Mouse (Mus musculus) midbrain, embryonic 12.5 days (tissue): ENCODE measurements at regions not wholly inside any gene's neighbourhood (a gene's known extent, or its start where the extent isn't known, plus 50 kb on each side); places are given as distances from the start of the nearest gene placed in this dataset.

Source experiments
- ATAC-seq: fragments of 200-750 bp; cut with Nextera tagmentation; 2 replicates; pipeline ENCODE4 v1.8.0; 2017; ENCODE audit warnings: low read depth, moderate TSS enrichment, moderate library complexity; ENCODE audit not compliant: low FRiP score
- H3K27ac ChIP-seq: fragments of 300-500 bp; sonication (generic); replicated peaks from 2 replicates; pipeline ENCODE4 v1.5.1; 2016; ENCODE audit warnings: mild to moderate bottlenecking
- H3K27me3 ChIP-seq: fragments of 300-500 bp; sonication (generic); 2 replicates; pipeline ENCODE4 v1.6.1; 2016; ENCODE audit warnings: mild to moderate bottlenecking
- H3K36me3 ChIP-seq: fragments of 300-500 bp; sonication (generic); 2 replicates; pipeline ENCODE4 v1.6.1; 2016
- H3K4me1 ChIP-seq: fragments of 300-500 bp; sonication (generic); 2 replicates; pipeline ENCODE4 v1.6.1; 2016
- H3K4me2 ChIP-seq: fragments of 300-500 bp; sonication (generic); replicated peaks from 2 replicates; pipeline ENCODE4 v1.6.1; 2016; ENCODE audit warnings: mild to moderate bottlenecking, moderate library complexity
- H3K4me3 ChIP-seq: fragments of 300-500 bp; sonication (generic); 2 replicates; pipeline ENCODE4 v1.5.1; 2016; ENCODE audit warnings: mild to moderate bottlenecking
- H3K9ac ChIP-seq: fragments of 300-500 bp; sonication (generic); replicated peaks from 2 replicates; pipeline ENCODE4 v1.6.1; 2016; ENCODE audit warnings: mild to moderate bottlenecking, moderate library complexity
- H3K9me3 ChIP-seq: fragments of 300-500 bp; sonication (generic); 2 replicates; pipeline ENCODE4 v1.6.1; 2016; ENCODE audit warnings: mild to moderate bottlenecking
- WGBS: fragments of 180-500 bp; shearing (Covaris S2); methylation state at CpG from one replicate; pipeline ENCODE4 v1.1.7; 2016; 5-methylcytosine and 5-hydroxymethylcytosine counted together

DNA sequence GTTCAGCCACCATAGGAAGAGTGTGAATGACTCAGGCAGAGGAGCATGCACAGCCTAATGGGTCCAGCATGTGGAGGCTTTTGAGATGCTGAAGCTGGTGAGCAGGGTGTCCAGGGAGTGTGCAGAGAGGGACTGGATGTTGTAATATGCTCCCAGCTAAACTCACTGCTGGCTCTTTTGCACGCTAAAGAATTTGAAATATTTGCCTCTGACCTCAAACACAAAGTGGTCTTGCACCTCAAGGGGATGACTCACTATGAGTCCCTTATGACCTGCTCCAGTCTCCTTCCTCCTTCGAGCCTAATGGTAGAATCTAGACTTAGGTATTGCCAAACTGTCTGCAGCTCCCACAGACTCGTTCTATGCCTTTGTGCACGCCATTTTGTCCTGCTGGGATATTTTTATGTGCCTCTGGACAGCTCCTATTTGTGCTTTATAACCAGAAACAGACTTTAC lies 55.0 kb upstream of the Slit3 start:
- H3K9me3 ChIP-seq = no peaks in the 10 kb centered on the region
- H3K36me3 ChIP-seq = no peaks in the 10 kb centered on the region
- no peaks in the 10 kb centered on the region for H3K4me1 ChIP-seq
- H3K27ac ChIP-seq = no peak overlapping the region
- no peak overlapping the region for H3K9ac ChIP-seq
- H3K27me3 ChIP-seq = no peaks in the 10 kb centered on the region
- WGBS = 73% methylated on average over 4 of the region's 4 CpGs
- no peak overlapping the region for H3K4me2 ChIP-seq
- no peak overlapping the region for H3K4me3 ChIP-seq
- no peak for ATAC-seq

DNA sequence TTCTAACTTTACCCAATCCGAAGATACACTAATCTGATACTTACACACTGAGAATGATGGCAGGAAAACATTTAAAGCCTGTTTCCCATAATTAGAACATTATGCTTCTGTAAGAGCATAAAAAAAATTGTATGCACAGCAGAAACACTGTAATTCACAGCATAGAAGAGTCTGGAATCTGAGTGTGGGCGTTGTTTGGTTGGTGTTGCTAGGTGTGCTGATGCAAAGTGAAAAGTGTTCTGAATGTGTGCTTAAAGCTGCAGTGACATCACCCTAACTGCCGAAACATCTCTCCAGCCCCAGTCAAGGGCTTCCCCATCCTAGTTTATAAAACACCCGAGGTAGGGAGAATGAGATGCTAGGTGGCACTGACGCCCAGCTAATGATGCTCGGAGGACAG lies 63.2 kb upstream of the Slit3 start:
- Histone ChIP-seq H3K27me3 (no peaks in the 10 kb centered on the region), H3K36me3 (no peaks in the 10 kb centered on the region), H3K4me3 (no peak overlapping the region), H3K4me1 (no peaks in the 10 kb centered on the region), H3K9me3 (no peaks in the 10 kb centered on the region), H3K9ac (no peak overlapping the region), H3K27ac (no peak overlapping the region), H3K4me2 (no peak overlapping the region)
- WGBS = 87% methylated on average over 6 of the region's 6 CpGs
- no peak for ATAC-seq

DNA sequence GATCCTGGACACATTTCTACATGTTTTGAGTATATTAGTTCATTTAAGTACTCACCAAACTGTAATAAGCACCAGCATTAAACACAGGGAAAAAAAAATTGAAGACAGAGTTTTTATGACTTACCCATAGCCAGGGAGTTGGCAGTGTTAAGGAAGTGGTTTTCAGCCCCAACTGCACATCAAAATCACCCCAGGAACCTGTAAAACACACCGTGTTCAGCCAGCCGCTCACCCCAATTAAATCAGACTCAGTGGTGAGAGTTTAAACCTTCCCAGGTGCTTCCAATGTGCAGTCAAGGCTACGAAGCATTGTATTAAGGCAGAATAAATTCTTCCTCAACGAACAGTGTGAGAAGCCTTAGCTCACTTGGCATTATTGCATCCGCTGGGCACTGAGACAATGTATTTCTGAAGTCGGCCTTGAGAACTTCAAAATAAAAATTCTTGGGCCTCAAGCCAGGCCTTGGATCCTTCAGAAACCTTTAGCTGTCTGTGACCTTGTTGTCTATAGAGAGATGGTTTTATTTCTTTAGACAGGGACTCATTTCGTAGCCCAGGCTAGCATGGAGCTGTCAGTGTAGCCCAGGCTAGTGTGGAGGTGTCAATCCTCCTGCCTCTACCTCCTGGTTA lies 65.4 kb upstream of the Slit3 start:
- Histone ChIP-seq H3K36me3 (no peaks in the 10 kb centered on the region), H3K27me3 (no peaks in the 10 kb centered on the region), H3K4me1 (no peaks in the 10 kb centered on the region), H3K4me2 (no peak overlapping the region), H3K9ac (no peak overlapping the region), H3K4me3 (no peak overlapping the region), H3K9me3 (no peaks in the 10 kb centered on the region), H3K27ac (no peak overlapping the region)
- no peak for ATAC-seq
- 90% methylated on average over 7 of the region's 7 CpGs for WGBS

DNA sequence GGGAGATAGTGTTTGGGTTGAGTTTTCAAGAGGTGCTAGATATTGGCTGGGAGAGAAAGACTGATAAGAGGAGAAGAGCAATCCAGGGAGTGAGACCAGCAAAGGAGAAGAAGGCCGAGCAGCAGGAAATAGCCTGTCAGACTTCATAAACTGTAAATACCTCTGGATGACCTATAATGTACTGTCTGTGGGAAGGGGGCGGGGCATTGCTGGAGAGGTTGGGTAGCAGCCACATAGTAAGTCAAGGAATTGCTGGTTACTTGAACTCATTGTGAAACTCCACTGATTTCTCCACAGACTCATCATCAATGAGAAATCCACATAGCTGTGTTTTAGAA lies 67.4 kb upstream of the Slit3 start:
- Histone ChIP-seq H3K4me1 (no peaks in the 10 kb centered on the region), H3K27ac (no peak overlapping the region), H3K4me3 (no peak overlapping the region), H3K27me3 (no peaks in the 10 kb centered on the region), H3K36me3 (no peaks in the 10 kb centered on the region), H3K9ac (no peak overlapping the region), H3K4me2 (no peak overlapping the region), H3K9me3 (no peaks in the 10 kb centered on the region)
- WGBS = 85% methylated on average over 2 of the region's 2 CpGs
- ATAC-seq = no peak

DNA sequence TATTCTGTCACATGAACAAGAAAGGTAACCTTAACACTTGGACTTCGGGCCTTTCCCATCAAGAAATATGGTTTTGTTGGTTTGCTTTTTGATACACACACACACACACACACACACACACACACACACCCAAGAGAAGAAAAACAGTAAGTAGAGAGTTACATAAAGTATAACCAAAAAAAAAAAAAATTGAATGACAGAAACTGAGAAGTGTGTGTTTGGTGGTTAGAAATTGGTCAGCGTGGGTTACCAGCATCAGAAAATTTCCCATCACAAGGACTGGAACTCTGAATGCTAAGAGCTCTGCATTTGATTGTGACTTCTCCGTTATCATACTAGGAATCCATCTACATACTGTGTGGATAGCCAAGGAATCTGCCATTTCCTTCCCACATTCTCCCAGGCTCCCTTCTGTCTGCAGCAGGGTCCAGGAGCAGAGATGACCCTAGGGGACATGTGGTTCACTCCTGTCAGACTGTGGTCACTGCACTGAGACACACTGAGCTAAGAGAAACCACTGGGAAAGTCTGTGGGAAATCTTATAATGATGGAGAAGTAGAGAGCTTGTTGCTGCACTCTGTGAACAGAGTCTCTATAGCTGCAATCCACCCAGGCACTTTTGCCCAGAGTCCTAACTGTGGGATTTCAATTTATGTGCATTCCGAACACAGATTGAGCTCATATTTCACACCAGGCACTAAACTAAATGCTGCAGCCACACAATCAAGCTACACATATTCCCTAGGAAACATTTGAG lies 68.0 kb upstream of the Slit3 start:
- no peaks in the 10 kb centered on the region for H3K4me1 ChIP-seq

DNA sequence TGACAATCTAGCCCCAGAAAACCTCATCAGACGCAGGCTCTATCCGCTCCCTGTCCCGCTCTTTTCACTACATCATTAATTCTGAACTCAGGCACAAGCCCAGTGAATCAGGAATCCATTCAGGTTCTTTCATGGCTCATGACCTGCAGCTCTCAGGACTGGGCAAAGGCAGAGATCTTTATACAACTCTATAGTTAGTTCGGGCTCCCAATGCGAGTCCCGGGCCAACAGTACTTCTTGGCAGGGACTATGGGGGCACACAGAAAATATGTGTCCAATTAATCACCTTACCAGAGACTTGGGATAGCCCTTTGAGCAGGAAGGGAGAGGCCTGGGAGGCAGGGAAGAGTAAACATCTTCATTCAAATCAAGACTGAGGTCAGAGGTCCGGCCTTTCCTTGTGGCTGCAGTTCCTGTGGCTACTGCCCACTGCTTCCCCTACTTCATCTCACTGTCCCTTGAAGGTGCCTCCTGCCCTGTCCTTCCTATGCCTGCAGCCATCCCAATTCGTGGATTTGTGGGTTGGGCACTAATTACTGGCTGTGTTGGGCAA lies 71.3 kb upstream of the Slit3 start:
- ATAC-seq = no peak
- H3K36me3 ChIP-seq = no peaks in the 10 kb centered on the region
- WGBS = 80% methylated on average over 8 of the region's 8 CpGs

More for the DNA sequence above, 68.0 kb upstream of the Slit3 start:
- no peak overlapping the region for H3K9ac ChIP-seq
- H3K4me3 ChIP-seq = no peak overlapping the region
- no peaks in the 10 kb centered on the region for H3K36me3 ChIP-seq
- no peak for ATAC-seq
- no peaks in the 10 kb centered on the region for H3K27me3 ChIP-seq
- no peak overlapping the region for H3K4me2 ChIP-seq
- WGBS = 88% methylated on average over 4 of the region's 4 CpGs
- no peaks in the 10 kb centered on the region for H3K9me3 ChIP-seq
- no peak overlapping the region for H3K27ac ChIP-seq

DNA sequence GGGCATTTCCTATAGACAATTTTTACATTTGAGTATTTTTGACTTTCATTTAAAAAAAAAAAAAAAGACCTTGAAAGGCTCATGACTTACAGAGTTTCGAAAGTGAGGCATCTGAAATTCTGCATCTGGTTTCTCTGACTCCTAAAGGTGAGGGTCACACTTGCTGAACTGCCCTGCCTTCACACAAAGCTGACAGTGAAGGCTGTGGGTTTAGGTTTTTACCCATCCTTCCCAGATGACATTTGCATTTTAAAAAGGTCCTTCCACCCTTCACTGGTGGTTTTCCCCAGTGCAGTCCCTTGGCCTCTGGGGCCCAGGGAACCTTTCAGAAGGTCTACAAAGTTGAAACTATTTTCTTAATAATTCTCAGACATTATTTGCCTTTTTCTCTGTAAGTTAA lies 76.4 kb upstream of the Slit3 start:
- Histone ChIP-seq H3K4me2 (no peak overlapping the region), H3K9me3 (no peaks in the 10 kb centered on the region), H3K27ac (no peak overlapping the region), H3K27me3 (no peaks in the 10 kb centered on the region), H3K4me1 (no peaks in the 10 kb centered on the region), H3K4me3 (no peak overlapping the region), H3K36me3 (no peaks in the 10 kb centered on the region), H3K9ac (no peak overlapping the region)
- 78% methylated on average over 1 of the region's 1 CpGs for WGBS
- no peak for ATAC-seq

More for the DNA sequence above, 71.3 kb upstream of the Slit3 start:
- H3K9ac ChIP-seq = no peak overlapping the region
- H3K27me3 ChIP-seq = no peaks in the 10 kb centered on the region
- no peak overlapping the region for H3K4me3 ChIP-seq
- H3K27ac ChIP-seq = no peak overlapping the region
- H3K4me1 ChIP-seq = no peaks in the 10 kb centered on the region
- no peak overlapping the region for H3K4me2 ChIP-seq
- no peaks in the 10 kb centered on the region for H3K9me3 ChIP-seq

DNA sequence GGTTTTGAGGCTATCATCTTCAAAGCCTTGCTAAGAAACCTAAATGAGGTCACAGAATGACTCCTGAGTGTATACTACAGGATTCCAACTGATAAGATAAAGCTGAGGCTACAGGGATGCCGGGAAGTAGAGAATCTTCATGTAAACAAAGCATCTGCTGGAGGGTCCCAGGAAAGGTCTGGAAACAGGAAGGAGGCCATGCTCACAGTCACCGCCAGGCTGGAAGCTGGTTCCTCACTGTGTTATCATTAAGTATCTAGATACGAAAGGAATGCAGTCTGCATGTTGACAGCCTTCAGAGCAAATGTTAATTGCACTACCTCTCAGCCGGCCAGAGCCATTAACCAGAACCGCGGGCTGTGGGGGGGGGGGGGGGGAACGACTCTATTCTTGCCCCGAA lies 96.6 kb upstream of the Slit3 start:
- no peaks in the 10 kb centered on the region for H3K4me1 ChIP-seq
- 57% methylated on average over 8 of the region's 8 CpGs for WGBS
- no peak overlapping the region for H3K4me3 ChIP-seq
- H3K9ac ChIP-seq = no peak overlapping the region
- H3K4me2 ChIP-seq = no peak overlapping the region
- H3K27ac ChIP-seq = no peak overlapping the region
- H3K36me3 ChIP-seq = no peaks in the 10 kb centered on the region
- H3K27me3 ChIP-seq = no peaks in the 10 kb centered on the region
- no peaks in the 10 kb centered on the region for H3K9me3 ChIP-seq
- no peak for ATAC-seq

DNA sequence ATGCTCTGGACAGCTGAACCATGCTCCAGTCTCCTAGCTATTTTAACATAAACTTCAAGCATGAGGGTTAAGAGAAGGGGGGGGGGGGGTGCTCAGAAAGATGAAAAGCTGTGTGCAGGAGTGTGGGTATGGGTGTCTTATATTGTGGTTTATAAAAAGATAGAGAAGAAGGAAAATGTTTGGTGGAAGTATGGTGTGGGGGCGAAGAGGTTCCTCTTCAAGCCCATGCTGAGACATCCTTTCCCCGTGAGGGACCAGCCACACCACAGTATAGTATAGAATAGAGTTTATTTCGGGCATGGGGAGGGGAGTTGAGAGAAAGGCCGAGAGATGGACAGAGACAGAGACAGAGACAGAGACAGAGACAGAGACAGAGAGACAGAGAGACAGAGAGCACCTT lies 97.2 kb upstream of the Slit3 start:
- no peaks in the 10 kb centered on the region for H3K27me3 ChIP-seq
- no peak for ATAC-seq
- no peak overlapping the region for H3K27ac ChIP-seq
- H3K4me2 ChIP-seq = no peak overlapping the region
- H3K4me1 ChIP-seq = no peaks in the 10 kb centered on the region
- no peaks in the 10 kb centered on the region for H3K9me3 ChIP-seq
- no peaks in the 10 kb centered on the region for H3K36me3 ChIP-seq
- WGBS = 91% methylated on average over 4 of the region's 4 CpGs
- no peak overlapping the region for H3K9ac ChIP-seq
- no peak overlapping the region for H3K4me3 ChIP-seq

DNA sequence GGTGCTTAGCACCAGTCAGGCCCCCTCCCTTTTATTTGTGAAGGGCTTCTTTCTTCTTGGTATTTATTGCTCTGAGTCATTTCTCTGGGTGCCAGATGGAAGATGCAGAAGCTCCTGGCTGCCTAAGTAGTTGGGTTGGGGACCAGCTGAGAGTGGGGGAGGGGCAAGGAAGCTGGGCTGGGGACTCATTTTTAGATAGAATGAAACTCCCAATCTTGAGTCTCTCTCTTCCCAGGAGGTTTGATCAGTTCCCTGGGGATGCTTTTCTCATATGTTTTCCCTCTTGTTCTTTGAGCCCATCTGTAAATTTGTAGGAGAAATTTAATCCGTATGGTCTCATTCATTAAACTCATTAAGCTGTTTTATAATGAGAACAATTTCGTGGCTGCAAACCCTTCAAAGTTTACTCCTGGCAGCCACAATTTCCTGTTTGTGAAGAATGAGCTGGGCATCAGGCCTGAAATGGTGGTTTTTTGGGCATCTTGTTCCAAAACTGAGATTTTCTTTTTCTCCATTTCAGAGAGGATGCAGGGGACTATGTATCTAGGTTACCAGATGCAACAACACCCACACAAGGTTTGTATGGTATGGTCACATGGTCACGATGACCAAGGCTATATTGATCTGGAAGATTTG lies 98.9 kb upstream of the Slit3 start:
- no peak overlapping the region for H3K27ac ChIP-seq
- no peaks in the 10 kb centered on the region for H3K27me3 ChIP-seq
- no peaks in the 10 kb centered on the region for H3K36me3 ChIP-seq
- no peaks in the 10 kb centered on the region for H3K9me3 ChIP-seq
- no peaks in the 10 kb centered on the region for H3K4me1 ChIP-seq
- 80% methylated on average over 3 of the region's 3 CpGs for WGBS
- H3K9ac ChIP-seq = no peak overlapping the region
- ATAC-seq = no peak
- no peak overlapping the region for H3K4me3 ChIP-seq
- no peak overlapping the region for H3K4me2 ChIP-seq

DNA sequence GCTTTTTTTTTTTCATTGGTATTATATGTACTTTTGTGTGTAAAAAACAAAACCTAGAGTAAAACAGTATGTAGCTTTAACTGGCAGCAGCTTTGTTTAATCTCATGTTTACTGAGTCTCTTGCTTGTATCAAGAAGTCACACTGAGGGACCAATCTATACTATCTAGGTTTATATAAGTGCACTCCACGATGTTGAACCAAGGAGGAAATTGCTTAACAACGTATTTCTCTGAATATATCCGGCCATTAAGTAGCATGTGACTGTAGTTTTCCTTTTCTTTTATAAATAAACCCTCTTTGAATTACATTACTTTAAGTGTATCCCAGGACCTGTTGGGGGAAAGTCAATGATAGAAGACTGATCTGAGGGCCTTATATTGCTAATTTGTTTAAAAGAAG lies 104.0 kb upstream of the Slit3 start:
- Histone ChIP-seq H3K27ac (no peak overlapping the region), H3K27me3 (no peaks in the 10 kb centered on the region), H3K4me3 (no peak overlapping the region), H3K9ac (no peak overlapping the region), H3K4me1 (0 out of 2 replicates have a peak, but pooled peaks cover 3% of the 10 kb centered on the region), H3K4me2 (no peak overlapping the region), H3K9me3 (no peaks in the 10 kb centered on the region), H3K36me3 (no peaks in the 10 kb centered on the region)
- ATAC-seq = no peak
- 88% methylated on average over 3 of the region's 3 CpGs for WGBS
